Mouse (Mus musculus) neural tube, postnatal 0 days (tissue): ENCODE results near the gene Ccdc38. TPM values are rescaled to one million over a fixed set of nuclear protein-coding genes. Genes with fewer than 3 reads are reported as not detected.

Source experiments
- polyA plus RNA-seq: library from polyadenylated mRNA; unstranded; fragments of >200 nt; fragmentation: Nextera tagmentation; extraction: Ambion mirVana; gene quantifications from 2 replicates; pipeline ENCODE4 v1.2.1, GENCODE M21; 2015

Ccdc38 gene
- 0.37 and 0.48 TPM in 2 replicates for polyA plus RNA-seq

GRCm38 (mm10) chr10:93540431-93541210 lies at the start of gene Ccdc38:
Gene Ccdc38 (plus strand): TSS chr10:93540632.

GRCm38 (mm10) chr10:93539775-93540430 lies 529 bp upstream of the Ccdc38 start, which contains the start of gene Amdhd1:
Gene Amdhd1 (minus strand): TSS chr10:93540033.

GRCm38 (mm10) chr10:93589281-93589848 lies 48.9 kb downstream of the Ccdc38 start, which contains the start of gene Snrpf:
Gene Snrpf (minus strand): TSS chr10:93589706.

Other genes starting within 250 kb of the Ccdc38 start
- gene Elk3, start 229.5 kb upstream of the Ccdc38 start, polyA plus RNA-seq = 8.5 and 9.2 TPM in 2 replicates
- 67.4 and 76.9 TPM in 2 replicates for gene Lta4h, start 87.2 kb upstream of the Ccdc38 start, polyA plus RNA-seq
- gene Hal, start 51.9 kb upstream of the Ccdc38 start, polyA plus RNA-seq = not detected in 2 replicates
- 0.08 and 0.18 TPM in 2 replicates for gene Amdhd1, start 599 bp upstream of the Ccdc38 start, polyA plus RNA-seq
- gene Snrpf, start 49.1 kb downstream of the Ccdc38 start, polyA plus RNA-seq = 59.9 and 68.6 TPM in 2 replicates
- gene Ntn4, start 100.0 kb downstream of the Ccdc38 start, polyA plus RNA-seq = 0.54 and 0.69 TPM in 2 replicates